Mouse (Mus musculus) E14TG2a.4 (cell line): ENCODE measurements around the gene Tmem132b.

ENCODE experiments used
- CTCF ChIP-seq: conservative IDR thresholded peaks from 2 replicates; pipeline ENCODE4 v1.5.1; 2014; ENCODE audit warnings: low read length
- NANOG ChIP-seq: IDR thresholded peaks from 2 replicates; pipeline ENCODE4 v1.6.1; 2014; ENCODE audit warnings: borderline replicate concordance, low read length, mixed read lengths

GRCm38 (mm10) chr5:125585211-125585610 lies 53.6 kb downstream of the Tmem132b start:
- TF ChIP-seq CTCF (no peak), NANOG (no peak)
